Mouse (Mus musculus) left cerebral cortex, postnatal 25 days (tissue): ENCODE results near the gene Ubiad1. TPM values are rescaled to one million over a fixed set of nuclear protein-coding genes. Genes with fewer than 3 reads are reported as not detected.

Experiments
- total RNA-seq, 2 experiments: library from RNA; stranded (reverse); gene quantifications; 2 replicates each; pipeline ENCODE4 v1.2.3; 2021

Ubiad1 gene
- total RNA-seq, 2 experiments from 2014 or later, result 8.9 to 9.1 TPM

Other genes with a start within 250 kb of the Ubiad1 start
- gene Disp3, start 156.8 kb downstream of the Ubiad1 start, total RNA-seq, result 10 to 100 TPM; 25.8 to 29.1 TPM
- 10 to 100 TPM; 85.4 to 91.7 TPM for gene Mtor, start 3.8 kb upstream of the Ubiad1 start, total RNA-seq
- under 1 TPM; 0.64 to 0.96 TPM for gene Angptl7, start 55.7 kb upstream of the Ubiad1 start, total RNA-seq
- 10 to 100 TPM; 44.3 to 47.1 TPM for gene Exosc10, start 113.7 kb upstream of the Ubiad1 start, total RNA-seq
- 10 to 100 TPM; 70.5 to 82.3 TPM for gene Srm, start 146.7 kb upstream of the Ubiad1 start, total RNA-seq
- 1 to 10 TPM; 1.8 to 2.4 TPM for gene Masp2, start 157.8 kb upstream of the Ubiad1 start, total RNA-seq
- gene Tardbp, start 182.2 kb upstream of the Ubiad1 start, total RNA-seq, result 100 to 1,000 TPM; 187 to 201 TPM
- not detected for gene Gm572, start 198.5 kb upstream of the Ubiad1 start, total RNA-seq